Mouse (Mus musculus) naive thymus-derived CD4-positive, alpha-beta T cell, adult 2 months (primary cell): ENCODE results near the gene Wscd2.
A peak's percentile ranks its signal among the peaks of the same experiment; 100 is the strongest.

ENCODE experiments used
- DNase-seq: peaks from one replicate; pipeline ENCODE4 v3.0.0-alpha.2; 2011; ENCODE audit warnings: low read depth

Wscd2 gene

DNA sequence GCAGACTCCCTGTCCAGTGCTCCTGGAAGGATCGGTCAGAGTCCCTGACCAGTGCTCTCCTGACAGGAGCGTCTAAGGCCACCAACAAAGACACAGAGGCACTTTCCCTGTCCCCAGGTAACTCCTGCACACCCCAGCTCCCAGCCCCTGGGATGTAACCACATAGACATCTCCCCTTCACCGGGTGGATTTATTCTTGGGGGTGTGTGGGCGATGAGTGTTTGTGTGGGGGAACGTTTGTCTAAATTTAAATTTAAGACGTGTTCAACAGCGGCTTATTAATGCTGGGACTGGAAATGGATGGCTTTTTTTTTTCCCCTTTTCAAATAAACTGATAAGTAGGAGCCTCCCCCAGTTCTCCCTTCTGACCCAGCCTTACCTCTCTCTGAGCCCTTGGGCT lies 49.7 kb downstream of the Wscd2 start:
- DNase-seq = no peak

- DNase-seq = no peak
These were observed 51.1 kb downstream of the Wscd2 start for GRCm38 (mm10) chr5:113541196-113541595.

- DNase-seq = no peak
These were observed 52.8 kb downstream of the Wscd2 start for GRCm38 (mm10) chr5:113542885-113543476.

- peak; percentile 82 for DNase-seq
These were observed 58.0 kb downstream of the Wscd2 start for GRCm38 (mm10) chr5:113547949-113548700.

DNA sequence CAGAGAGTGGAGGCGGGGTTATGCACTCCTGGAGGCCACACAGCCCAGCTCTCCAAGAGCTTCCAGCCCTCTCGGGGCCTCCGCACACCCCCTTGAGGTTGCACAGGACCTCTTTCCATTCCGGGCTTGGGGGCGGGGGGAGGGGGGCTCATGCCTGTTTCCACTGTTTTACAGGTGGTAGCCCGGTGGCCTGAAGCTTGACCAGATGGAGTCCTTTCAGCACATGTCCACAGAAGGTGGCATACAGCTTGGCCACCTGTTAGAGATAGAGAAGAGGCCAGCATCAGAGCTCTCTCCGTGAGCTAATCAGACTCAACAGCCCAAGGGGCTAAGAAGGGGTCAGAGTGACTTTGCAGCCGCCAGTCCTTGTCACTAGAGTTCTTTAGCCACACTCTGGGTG lies 60.1 kb downstream of the Wscd2 start:
- no peak for DNase-seq

DNA sequence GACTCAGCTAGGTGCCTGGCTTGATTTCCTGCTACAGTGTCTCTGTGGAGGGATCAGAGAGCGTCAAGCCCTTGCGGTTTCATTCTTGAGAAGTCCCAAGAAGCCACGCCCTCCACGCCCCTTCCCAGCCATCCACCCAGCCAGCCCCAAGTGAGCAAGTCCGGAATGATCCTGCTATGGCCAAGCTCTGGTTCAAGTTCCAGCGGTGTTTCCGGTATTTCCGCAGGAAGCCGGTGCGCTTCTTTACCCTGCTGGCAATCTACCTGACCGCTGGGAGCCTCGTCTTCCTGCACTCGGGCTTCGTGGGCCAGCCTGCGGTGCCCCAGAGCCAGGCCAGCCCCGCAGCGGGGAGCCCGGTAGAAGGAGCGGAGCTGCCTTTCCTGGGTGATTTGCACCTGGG lies 60.6 kb downstream of the Wscd2 start:
- DNase-seq = no peak

DNA sequence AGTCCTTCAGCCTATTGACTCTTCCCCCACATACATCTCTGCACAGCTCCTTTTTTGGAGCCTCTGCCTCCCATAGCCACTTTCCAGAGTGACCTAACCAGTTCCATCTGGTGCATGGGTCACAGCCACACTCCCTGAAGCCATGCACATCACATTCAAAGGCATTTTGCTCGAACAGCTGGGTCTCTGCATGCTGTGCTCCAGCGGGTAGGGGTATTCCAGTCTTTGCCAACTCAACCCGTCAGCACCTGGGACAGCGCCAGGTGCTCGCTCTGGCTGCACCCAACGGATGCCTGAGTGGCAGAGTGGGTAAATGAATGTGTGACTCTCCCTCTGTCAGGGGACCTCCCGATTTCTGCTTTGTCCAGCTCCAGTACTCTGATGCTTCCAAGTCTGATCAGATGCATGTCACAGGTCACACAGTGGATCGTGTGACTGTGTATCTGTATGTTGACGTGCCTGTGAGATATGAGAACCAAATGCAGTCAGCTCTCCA lies 63.3 kb downstream of the Wscd2 start:
- peak; percentile 31 for DNase-seq

DNA sequence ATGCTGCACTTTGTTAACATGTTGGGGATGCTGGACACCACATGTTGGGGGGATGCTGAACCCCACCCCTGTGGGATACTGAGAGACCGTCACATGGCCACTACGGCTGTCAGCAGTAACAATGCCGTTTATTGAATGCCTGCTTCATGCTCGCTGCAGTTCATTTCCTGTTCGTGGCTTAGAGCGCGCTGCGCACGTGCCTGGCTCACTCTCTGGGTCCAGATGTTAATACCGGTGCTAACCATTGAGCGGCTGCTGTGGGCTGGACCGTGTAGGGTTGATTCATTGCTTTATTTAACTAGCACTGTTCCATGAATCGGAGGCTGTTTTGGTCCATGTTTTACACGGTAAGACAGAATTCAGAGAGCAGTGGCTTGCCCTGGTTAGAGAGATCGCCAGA lies 64.0 kb downstream of the Wscd2 start:
- DNase-seq = no peak

DNA sequence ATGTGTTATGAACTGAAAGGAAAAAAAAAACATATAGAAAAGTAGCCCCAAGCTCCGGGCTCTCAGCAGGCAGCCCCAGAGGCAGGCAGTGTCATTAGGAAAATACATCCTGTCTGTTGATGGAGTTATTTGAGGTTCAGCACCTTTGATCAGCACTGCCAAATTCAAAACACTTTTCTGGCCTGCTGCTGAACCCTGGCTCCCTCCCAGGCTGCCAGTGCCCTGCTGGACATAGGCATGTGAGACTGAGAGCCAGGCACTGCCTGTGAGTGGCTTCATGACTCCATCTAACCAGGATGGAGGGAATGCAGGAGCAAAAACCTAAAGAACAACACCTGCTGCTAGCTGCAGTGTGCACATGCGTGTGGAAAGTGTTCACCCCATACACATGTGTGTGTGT lies 64.4 kb downstream of the Wscd2 start:
- no peak for DNase-seq

DNA sequence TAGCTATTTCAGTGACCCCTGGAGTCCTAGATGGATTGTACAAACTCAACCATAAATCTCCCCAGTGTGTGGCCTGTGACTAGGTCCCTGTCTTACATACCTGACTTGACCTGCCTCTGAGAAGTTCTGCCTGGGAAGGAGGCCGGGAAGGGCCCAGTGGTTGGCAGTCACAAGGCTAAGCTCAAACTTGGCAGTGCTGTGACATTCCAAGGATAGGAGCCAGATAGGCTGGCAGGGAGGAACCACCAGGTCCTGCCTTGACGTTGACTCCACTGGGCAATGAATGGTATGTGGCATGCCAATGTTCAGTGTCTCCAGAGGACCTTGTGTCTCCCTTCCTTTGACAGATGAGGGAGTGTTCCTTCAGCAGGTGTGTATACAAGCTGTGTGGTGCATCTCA lies 65.6 kb downstream of the Wscd2 start:
- no peak for DNase-seq

GRCm38 (mm10) chr5:113558065-113558464 lies 67.9 kb downstream of the Wscd2 start:
- no peak for DNase-seq

- no peak for DNase-seq
These were observed 69.5 kb downstream of the Wscd2 start for GRCm38 (mm10) chr5:113559627-113560026.

DNA sequence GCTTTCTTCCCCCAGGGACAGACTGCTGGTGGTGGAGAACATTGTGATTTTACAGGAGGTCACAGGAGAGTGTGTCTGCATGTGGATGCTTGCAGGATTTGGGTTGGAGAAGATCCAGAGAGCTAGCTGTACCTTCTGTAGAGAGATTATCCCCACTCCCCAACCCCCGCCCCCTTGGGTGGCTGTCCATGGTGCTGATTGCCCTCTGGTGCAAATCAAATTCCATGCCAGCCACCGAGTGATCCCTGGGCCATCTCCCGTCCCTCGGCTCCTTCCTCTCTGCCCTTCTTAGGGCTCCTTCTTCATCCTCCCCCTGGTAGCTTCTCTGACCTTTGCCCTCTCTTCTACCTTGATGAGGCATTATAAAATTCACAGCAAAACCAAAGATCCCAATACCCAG lies 74.3 kb downstream of the Wscd2 start:
- DNase-seq = no peak

DNA sequence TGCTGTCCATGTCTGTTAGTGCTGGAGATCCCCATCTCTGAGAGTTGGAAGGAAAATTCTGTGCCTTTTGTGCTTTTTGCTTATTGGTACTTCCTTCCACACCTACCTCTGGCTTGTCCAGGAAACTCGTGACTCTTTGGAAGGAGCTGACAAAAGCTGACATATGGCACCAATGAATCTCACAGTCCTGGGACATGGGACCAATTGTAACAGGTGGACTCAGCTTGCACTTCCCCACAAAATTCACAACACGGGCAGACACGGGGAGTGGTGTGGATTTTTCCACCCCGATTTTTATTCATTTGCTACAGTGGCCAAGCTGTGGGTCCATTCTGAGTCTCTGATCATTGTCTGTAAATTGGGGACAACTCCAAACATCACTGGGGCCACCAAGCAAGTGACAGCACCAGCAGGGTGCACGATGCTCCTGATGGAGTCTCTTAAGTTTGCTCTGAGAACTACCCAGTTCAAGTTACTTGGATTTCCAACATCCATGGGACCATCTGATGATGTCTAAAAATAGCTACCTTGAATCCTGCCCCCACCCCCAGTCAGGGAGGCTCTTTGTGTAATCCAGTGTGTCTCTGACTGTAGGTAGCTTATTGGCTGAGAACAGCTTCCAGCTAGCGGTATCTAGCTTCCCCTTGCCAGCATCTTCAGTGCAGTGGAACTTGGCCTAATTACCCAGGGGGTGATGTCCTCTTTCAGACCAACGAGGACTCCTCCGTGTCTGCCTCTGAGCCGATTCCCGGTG lies 75.1 kb downstream of the Wscd2 start:
- no peak for DNase-seq

DNA sequence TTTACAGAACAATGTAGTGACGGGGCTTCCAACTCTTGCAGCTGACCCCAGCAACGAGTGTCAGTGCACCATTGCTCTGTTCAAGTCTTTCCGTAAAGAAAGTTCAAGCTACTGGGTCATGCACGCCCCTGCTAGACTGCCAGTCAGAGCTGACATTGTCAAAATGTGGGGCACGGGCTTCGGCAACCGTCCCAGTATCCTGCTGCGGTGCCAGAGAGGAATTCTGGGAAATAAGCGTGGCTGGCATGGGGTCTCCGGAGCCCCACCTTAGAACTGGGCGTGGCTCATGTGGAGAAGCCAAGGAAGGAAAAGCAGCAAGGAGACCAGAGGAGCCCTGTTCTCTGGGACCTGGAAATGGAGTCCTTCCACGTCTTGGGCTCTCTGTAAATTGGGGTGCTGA lies 75.7 kb downstream of the Wscd2 start:
- DNase-seq = no peak

GRCm38 (mm10) chr5:113570056-113570717 lies 80.1 kb downstream of the Wscd2 start:
- DNase-seq = no peak

DNA sequence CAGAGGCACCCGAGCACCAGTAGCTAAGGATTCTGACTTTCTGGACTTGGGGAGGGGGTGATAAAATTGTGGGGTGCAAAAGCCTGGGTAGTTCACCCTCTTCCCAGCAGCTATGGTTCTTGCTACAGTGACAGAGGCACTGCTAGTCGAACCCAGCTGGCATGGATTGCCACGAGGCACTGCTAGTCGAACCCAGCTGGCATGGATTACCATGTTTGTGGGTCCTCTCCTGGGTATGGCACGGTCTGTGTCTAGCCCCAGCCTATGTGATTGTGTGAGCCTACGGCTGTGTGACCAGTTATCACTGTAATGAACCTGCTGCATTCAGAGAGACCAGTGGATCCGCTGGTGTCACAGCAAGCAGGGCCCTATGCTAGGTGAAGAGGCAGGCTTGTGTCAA lies 87.4 kb downstream of the Wscd2 start:
- no peak for DNase-seq

DNA sequence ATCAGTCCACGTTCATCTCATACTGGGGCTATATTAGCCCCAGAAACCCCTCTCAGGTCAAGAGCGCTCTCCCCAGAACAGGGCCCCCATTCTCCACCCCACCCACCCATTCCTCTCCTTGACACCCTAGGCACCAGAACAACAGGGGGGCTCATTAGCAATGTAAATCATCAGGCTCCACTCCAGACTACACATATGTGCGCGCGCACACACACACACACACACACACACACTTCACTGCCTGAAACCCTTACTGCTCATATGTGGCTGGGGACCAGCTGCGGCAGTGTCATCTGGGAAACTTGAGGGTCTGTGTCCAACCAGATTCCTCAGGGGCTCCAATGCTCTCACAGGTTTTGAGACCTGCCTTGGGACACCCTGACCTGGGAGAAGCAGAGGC lies 88.3 kb downstream of the Wscd2 start:
- DNase-seq = no peak

- DNase-seq = no peak
These were observed 89.0 kb downstream of the Wscd2 start for GRCm38 (mm10) chr5:113579128-113579527.

DNA sequence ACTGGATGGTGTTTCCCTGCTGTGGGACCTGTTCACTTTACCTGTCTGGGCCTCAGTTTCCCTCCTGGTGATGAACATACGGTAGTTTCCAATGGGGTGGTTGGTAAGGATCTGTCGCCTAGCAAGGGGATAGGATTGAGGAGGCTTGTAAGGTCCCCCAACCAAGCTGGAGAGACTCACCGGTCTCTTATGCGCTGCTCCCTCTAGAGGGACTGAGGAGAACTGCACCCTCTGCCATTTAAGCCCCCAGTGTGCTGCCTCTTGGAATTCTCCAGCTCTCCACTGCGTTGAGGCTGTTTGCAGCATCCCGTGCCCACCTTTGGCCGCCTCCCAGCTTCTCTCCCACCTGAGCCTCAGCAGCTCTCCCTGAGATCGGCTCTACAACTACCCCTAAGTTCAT lies 90.1 kb downstream of the Wscd2 start:
- DNase-seq = peak; percentile 44

GRCm38 (mm10) chr5:113580801-113581200 lies 90.7 kb downstream of the Wscd2 start:
- DNase-seq = no peak

DNA sequence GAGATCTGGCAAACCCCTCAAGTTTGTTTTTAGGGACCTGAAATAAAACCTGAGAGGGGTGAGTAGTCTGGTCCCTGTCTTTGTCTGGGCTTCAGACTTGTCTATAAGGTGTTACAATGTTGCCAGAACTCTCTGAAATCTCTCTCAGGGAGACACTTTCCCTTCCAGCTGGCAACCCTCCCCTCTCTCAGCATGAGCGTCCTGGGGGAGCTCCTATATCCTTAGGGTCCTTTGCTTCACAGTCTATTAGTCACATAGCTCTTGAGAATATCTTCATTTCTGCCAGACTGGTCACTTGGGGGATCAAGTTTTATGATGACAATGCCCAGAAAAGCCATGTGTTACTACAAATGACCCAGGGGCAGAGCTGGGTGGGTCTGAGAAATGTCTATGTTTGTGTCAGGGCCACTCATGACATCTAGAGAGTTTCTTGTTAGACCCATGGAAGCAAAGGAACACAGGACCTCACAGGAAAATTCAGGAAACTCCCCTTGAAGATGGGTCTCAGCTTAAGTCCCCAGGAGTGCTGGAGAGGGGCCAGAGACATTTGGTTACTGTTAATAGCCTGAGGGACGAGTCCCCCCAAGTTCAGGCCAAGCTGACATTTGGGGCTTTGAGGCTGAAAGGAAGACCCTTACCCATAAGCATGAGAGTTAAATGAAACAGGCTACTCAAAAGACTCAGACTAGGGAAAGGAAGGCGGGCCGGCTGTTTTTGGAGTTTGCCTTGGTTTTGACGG lies 93.5 kb downstream of the Wscd2 start:
- DNase-seq = no peak
